10 mouse cellular contexts compared by ENCODE assay signal in the genomic region with DNA sequence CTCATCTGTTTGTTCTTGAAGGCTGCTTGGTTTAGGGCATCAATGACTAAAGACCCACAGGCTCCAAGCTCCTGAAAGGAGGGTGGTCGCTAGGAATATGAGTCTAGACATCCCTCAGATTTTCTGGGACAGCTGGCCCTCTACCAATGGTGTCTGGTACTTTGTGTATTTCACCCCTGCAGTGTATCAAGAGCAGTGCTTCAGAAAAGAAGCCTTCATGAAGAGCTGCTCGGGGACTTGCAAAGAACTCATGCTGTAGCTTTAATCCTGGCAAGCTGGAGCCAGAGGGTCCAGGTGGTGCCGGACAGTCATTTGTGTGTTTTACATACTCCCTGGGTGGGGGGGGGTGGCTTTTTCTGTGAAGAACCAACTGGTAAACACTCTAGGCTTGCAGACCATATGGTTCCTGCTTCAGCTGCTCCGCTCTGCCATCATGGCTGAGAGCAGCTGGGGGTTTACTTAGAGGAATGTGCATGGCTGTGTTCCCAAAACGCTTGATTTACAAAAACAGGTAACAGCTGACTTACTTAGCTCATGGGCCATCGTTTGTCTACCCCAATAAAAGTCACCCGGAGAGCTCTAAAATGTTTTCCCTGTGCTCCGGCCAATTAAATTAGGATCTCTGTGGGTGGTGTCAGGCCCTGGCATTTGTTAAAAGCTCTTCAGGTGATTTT. TPM values are rescaled to one million over a fixed set of nuclear protein-coding genes. Genes with fewer than 3 reads are reported as not detected.
DNase-seq lines count a peak whose midpoint lies in the region; ATAC-seq and TF ChIP-seq lines count a peak whose summit lies in the region.
"Had no signal": no experiment of that assay in that cellular context is flagged by ENCODE, and none has a peak within 500 bp of the region (broad histone marks: within the 10 kb centered on the region; RNA-seq: fewer than 3 reads in every experiment).

No protein-coding gene starts in this region.

- H3K27me3 ChIP-seq in hindbrain, embryonic 15.5 days: no peaks in the 10 kb centered on the region
- no peaks in the 10 kb centered on the region for H3K27me3 ChIP-seq in hindbrain, embryonic 10.5 days (ENCODE audit: insufficient read depth, poor library complexity, severe bottlenecking)
- no peaks in the 10 kb centered on the region for H3K27me3 ChIP-seq in midbrain, embryonic 14.5 days (ENCODE audit: control insufficient read depth, insufficient read depth, low read length)
- no peaks in the 10 kb centered on the region for H3K27me3 ChIP-seq in midbrain, embryonic 11.5 days (ENCODE audit: control insufficient read depth, insufficient read depth, low read length)
- H3K27me3 ChIP-seq in embryonic facial prominence, embryonic 11.5 days (ENCODE audit: control insufficient read depth, insufficient read depth, low read length): no peaks in the 10 kb centered on the region
- peaks cover 11% of the 10 kb centered on the region for H3K27me3 ChIP-seq in myocyte (ENCODE audit: control insufficient read depth, insufficient read depth, insufficient read length)
- H3K27me3 ChIP-seq: midbrain, embryonic 15.5 days had no signal

- no peak overlapping the region for H3K9ac ChIP-seq in hindbrain, embryonic 15.5 days
- no peak overlapping the region for H3K9ac ChIP-seq in midbrain, embryonic 14.5 days (replicated peaks; ENCODE audit: low read length)
- no peak overlapping the region for H3K9ac ChIP-seq in midbrain, embryonic 11.5 days (ENCODE audit: low read length)
- no peak overlapping the region for H3K9ac ChIP-seq in embryonic facial prominence, embryonic 11.5 days (replicated peaks; ENCODE audit: low read length)
- H3K9ac ChIP-seq: midbrain, embryonic 15.5 days had no signal

- no peak overlapping the region for H3ac ChIP-seq in myocyte (ENCODE audit: control insufficient read depth, insufficient read length)

- no peak overlapping the region for H3K4me3 ChIP-seq in hindbrain, embryonic 15.5 days
- no peak overlapping the region for H3K4me3 ChIP-seq in hindbrain, embryonic 10.5 days
- no peak overlapping the region for H3K4me3 ChIP-seq in midbrain, embryonic 14.5 days (replicated peaks; ENCODE audit: low read depth, low read length)
- no peak overlapping the region for H3K4me3 ChIP-seq in midbrain, embryonic 11.5 days (ENCODE audit: low read depth, low read length)
- H3K4me3 ChIP-seq in embryonic facial prominence, embryonic 11.5 days (ENCODE audit: low read depth, low read length): no peak overlapping the region
- no peak overlapping the region for H3K4me3 ChIP-seq in myocyte
- H3K4me3 ChIP-seq: midbrain, embryonic 15.5 days had no signal

- no peak for DNase-seq in hindbrain, embryonic 10.5 days (ENCODE audit: low spot score)
- peak; percentile 28 for DNase-seq in midbrain, embryonic 14.5 days
- DNase-seq in midbrain, embryonic 11.5 days (ENCODE audit: low spot score, missing footprints): no peak
- DNase-seq in embryonic facial prominence, embryonic 11.5 days (ENCODE audit: low spot score): peak; percentile 3
- no peak for DNase-seq in spleen, adult 12 weeks (ENCODE audit: low spot score)
- DNase-seq: kidney, adult 9 months had no signal

- TF ChIP-seq POLR2A in myocyte (IDR thresholded peaks at IDR 0.05; ENCODE audit: insufficient read length, low read depth): no peak

- 42% methylated on average over 8 of the region's 8 CpGs for WGBS in hindbrain, embryonic 15.5 days
- 49% methylated on average over 8 of the region's 8 CpGs for WGBS in hindbrain, embryonic 10.5 days
- WGBS in midbrain, embryonic 14.5 days: 47% methylated on average over 8 of the region's 8 CpGs
- 47% methylated on average over 8 of the region's 8 CpGs for WGBS in midbrain, embryonic 11.5 days
- 38% methylated on average over 8 of the region's 8 CpGs for WGBS in embryonic facial prominence, embryonic 11.5 days

- H3K36me3 ChIP-seq in hindbrain, embryonic 15.5 days: no peaks in the 10 kb centered on the region
- H3K36me3 ChIP-seq in hindbrain, embryonic 10.5 days: no peaks in the 10 kb centered on the region
- no peaks in the 10 kb centered on the region for H3K36me3 ChIP-seq in midbrain, embryonic 14.5 days (ENCODE audit: control insufficient read depth, insufficient read depth, low read length)
- no peaks in the 10 kb centered on the region for H3K36me3 ChIP-seq in midbrain, embryonic 11.5 days (ENCODE audit: control insufficient read depth, insufficient read depth, low read length)
- H3K36me3 ChIP-seq in embryonic facial prominence, embryonic 11.5 days (replicated peaks; ENCODE audit: control insufficient read depth, insufficient read depth, low read depth, low read length): no peaks in the 10 kb centered on the region
- H3K36me3 ChIP-seq in myocyte (ENCODE audit: control insufficient read depth, insufficient read depth): no peaks in the 10 kb centered on the region
- H3K36me3 ChIP-seq: midbrain, embryonic 15.5 days had no signal

- no peak overlapping the region for H3K27ac ChIP-seq in hindbrain, embryonic 15.5 days (replicated peaks)
- no peak overlapping the region for H3K27ac ChIP-seq in hindbrain, embryonic 10.5 days
- H3K27ac ChIP-seq in midbrain, embryonic 14.5 days (replicated peaks; ENCODE audit: low read depth, low read length): no peak overlapping the region
- H3K27ac ChIP-seq in midbrain, embryonic 11.5 days (ENCODE audit: low read depth, low read length): no peak overlapping the region
- no peak overlapping the region for H3K27ac ChIP-seq in embryonic facial prominence, embryonic 11.5 days (replicated peaks; ENCODE audit: low read depth, low read length)
- H3K27ac ChIP-seq: midbrain, embryonic 15.5 days had no signal

- ATAC-seq in hindbrain, embryonic 15.5 days (ENCODE audit: low FRiP score, low read depth): peak; percentile 72; the same call in 1 of the 2 replicates
- ATAC-seq in midbrain, embryonic 14.5 days (ENCODE audit: low FRiP score, low TSS enrichment): no peak
- ATAC-seq in midbrain, embryonic 11.5 days (ENCODE audit: low FRiP score): no peak
- ATAC-seq in embryonic facial prominence, embryonic 11.5 days (replicated peaks; ENCODE audit: insufficient number of reproducible peaks, low FRiP score, low TSS enrichment, low read depth): no peak
- ATAC-seq in megakaryocyte, adult 5-6 weeks (ENCODE audit: poor library complexity, severe bottlenecking): no peak
- ATAC-seq: midbrain, embryonic 15.5 days had no signal

- no peaks in the 10 kb centered on the region for H3K9me3 ChIP-seq in hindbrain, embryonic 15.5 days
- H3K9me3 ChIP-seq in hindbrain, embryonic 10.5 days: no peaks in the 10 kb centered on the region
- H3K9me3 ChIP-seq in midbrain, embryonic 14.5 days (ENCODE audit: control insufficient read depth, low read length): no peaks in the 10 kb centered on the region
- H3K9me3 ChIP-seq in midbrain, embryonic 11.5 days (ENCODE audit: control insufficient read depth, low read length): no peaks in the 10 kb centered on the region
- H3K9me3 ChIP-seq in embryonic facial prominence, embryonic 11.5 days (replicated peaks; ENCODE audit: control insufficient read depth, low read length): no peaks in the 10 kb centered on the region
- H3K9me3 ChIP-seq: midbrain, embryonic 15.5 days had no signal

- no peaks in the 10 kb centered on the region for H3K79me2 ChIP-seq in myocyte (ENCODE audit: control insufficient read depth, insufficient read depth)

- no peaks in the 10 kb centered on the region for H3K4me1 ChIP-seq in hindbrain, embryonic 15.5 days (replicated peaks)
- no peaks in the 10 kb centered on the region for H3K4me1 ChIP-seq in hindbrain, embryonic 10.5 days (replicated peaks)
- no peaks in the 10 kb centered on the region for H3K4me1 ChIP-seq in midbrain, embryonic 14.5 days (ENCODE audit: control insufficient read depth, insufficient read depth, low read length)
- no peaks in the 10 kb centered on the region for H3K4me1 ChIP-seq in midbrain, embryonic 11.5 days (ENCODE audit: control insufficient read depth, insufficient read depth, low read length)
- no peaks in the 10 kb centered on the region for H3K4me1 ChIP-seq in embryonic facial prominence, embryonic 11.5 days (ENCODE audit: control insufficient read depth, insufficient read depth, low read length)
- H3K4me1 ChIP-seq: midbrain, embryonic 15.5 days had no signal

- no peak overlapping the region for H3K4me2 ChIP-seq in hindbrain, embryonic 15.5 days
- no peak overlapping the region for H3K4me2 ChIP-seq in midbrain, embryonic 14.5 days (ENCODE audit: low read length)
- no peak overlapping the region for H3K4me2 ChIP-seq in midbrain, embryonic 11.5 days
- H3K4me2 ChIP-seq in embryonic facial prominence, embryonic 11.5 days (ENCODE audit: low read depth, low read length): no peak overlapping the region
- H3K4me2 ChIP-seq in myocyte (ENCODE audit: low read depth): no peak overlapping the region
- H3K4me2 ChIP-seq: midbrain, embryonic 15.5 days had no signal

TF ChIP-seq in myocyte, 11 proteins besides CTCF, POLR2A, EP300 and RAD21:
- TF ChIP-seq MYOG (IDR thresholded peaks at IDR 0.05; ENCODE audit: control insufficient read depth in 1 of 3, insufficient read depth in 1 of 3, insufficient read length in 2 of 3, low read depth in 2 of 3) (peak; percentile 19 to 80 (median 63)), USF1 (IDR thresholded peaks at IDR 0.05; ENCODE audit: low read depth) (no peak), POLR2AphosphoS2 (IDR thresholded peaks at IDR 0.05; ENCODE audit: insufficient read length, low read depth) (no peak), MAX (IDR thresholded peaks at IDR 0.05; ENCODE audit: low read depth) (no peak), REST (IDR thresholded peaks at IDR 0.05; ENCODE audit: insufficient read depth, insufficient read length) (no peak), TCF12 (IDR thresholded peaks at IDR 0.05; ENCODE audit: insufficient read depth, poor library complexity, severe bottlenecking) (peak; percentile 44), CEBPB (IDR thresholded peaks at IDR 0.05; ENCODE audit: insufficient read depth, poor library complexity, severe bottlenecking) (no peak), SRF (IDR thresholded peaks at IDR 0.05; ENCODE audit: control insufficient read depth, insufficient read length, low read depth) (no peak), E2F4 (IDR thresholded peaks at IDR 0.05; ENCODE audit: insufficient read depth) (no peak), MYOD1 (IDR thresholded peaks at IDR 0.05; ENCODE audit: control insufficient read depth in 1 of 3, insufficient read length in 2 of 3, low read depth in 2 of 3) (peak in 2 of 3 experiments; percentile 71 to 74), TCF3 (IDR thresholded peaks at IDR 0.05; ENCODE audit: insufficient read length, low read depth) (peak; percentile 75)
TF ChIP-seq in myocyte: peak in this region for 4.

RNA-seq across cellular contexts. Expression of a gene that starts 38.8 kb away (rescaled TPM):
- polyA plus RNA-seq in hindbrain, embryonic 15.5 days (2015; fragmentation: Nextera tagmentation; extraction: Ambion mirVana): 1.0 and 1.1 TPM in 2 replicates
- polyA plus RNA-seq in hindbrain, embryonic 10.5 days (2016; fragmentation: Nextera tagmentation; extraction: Ambion mirVana): 0.06 and 0.13 TPM in 2 replicates
- 0.24 and 0.79 TPM in 2 replicates for polyA plus RNA-seq in midbrain, embryonic 14.5 days (2014; fragmentation: Nextera tagmentation; extraction: Ambion mirVana)
- 0.15 and 0.18 TPM in 2 replicates for polyA plus RNA-seq in midbrain, embryonic 11.5 days (2014; fragmentation: Nextera tagmentation; extraction: Ambion mirVana)
- polyA plus RNA-seq in embryonic facial prominence, embryonic 11.5 days (2014; fragmentation: Nextera tagmentation; extraction: Ambion mirVana): 0.41 and 0.54 TPM in 2 replicates
- 1.8 TPM for polyA plus RNA-seq in myocyte (2012; fragmentation: generic; extraction: Trizol)
- total RNA-seq in megakaryocyte, adult 5-6 weeks (2015): 0.16 and 0.23 TPM in 2 replicates
- 0.16 and 0.40 TPM in 2 replicates for total RNA-seq in megakaryocyte, adult 5-6 weeks (2017)

Comparison
In these comparisons a context has a peak if more than half of its experiments do, and no peak if none do; other contexts are left out.
1. DNase-seq: peak in midbrain, embryonic 14.5 days (single experiment) and embryonic facial prominence, embryonic 11.5 days (single experiment); none in hindbrain, embryonic 10.5 days (single experiment), midbrain, embryonic 11.5 days (single experiment) and spleen, adult 12 weeks (single experiment).